Mouse (Mus musculus) intestine, postnatal 0 days (tissue): ENCODE measurements around the gene Pisd. TPM values are rescaled to one million over a fixed set of nuclear protein-coding genes. Genes with fewer than 3 reads are reported as not detected.
A peak's percentile ranks its signal among the peaks of the same experiment; 100 is the strongest.
"Not testable (repeated sequence)": the region's sequence is repeated elsewhere in the genome, so short reads cannot be mapped to it uniquely, and the experiment has no call there.

ENCODE experiments used
- ATAC-seq: fragments of 200-750 bp; cut with Nextera tagmentation; 2 replicates; pipeline ENCODE4 v1.8.0; 2017; ENCODE audit warnings: mild to moderate bottlenecking, moderate TSS enrichment, moderate library complexity
- H3K27ac ChIP-seq: fragments of 300-500 bp; sonication (generic); 2 replicates; pipeline ENCODE4 v1.5.1; 2014; ENCODE audit warnings: mild to moderate bottlenecking, low read depth, low read length, moderate library complexity
- H3K27me3 ChIP-seq: fragments of 300-500 bp; sonication (generic); replicated peaks from 2 replicates; pipeline ENCODE4 v1.6.1; 2014; ENCODE audit warnings: low read length, mixed read lengths; ENCODE audit not compliant: control insufficient read depth, insufficient read depth
- H3K36me3 ChIP-seq: fragments of 300-500 bp; sonication (generic); 2 replicates; pipeline ENCODE4 v1.6.1; 2014; ENCODE audit warnings: mild to moderate bottlenecking, moderate library complexity; ENCODE audit not compliant: control insufficient read depth, insufficient read depth
- H3K4me1 ChIP-seq: fragments of 300-500 bp; sonication (generic); replicated peaks from 2 replicates; pipeline ENCODE4 v1.6.1; 2014; ENCODE audit warnings: antibody characterized with exemption, low read length, mixed read lengths; ENCODE audit not compliant: control insufficient read depth, insufficient read depth
- H3K4me2 ChIP-seq: fragments of 300-500 bp; sonication (generic); replicated peaks from 2 replicates; pipeline ENCODE4 v1.6.1; 2014; ENCODE audit warnings: low read depth, mild to moderate bottlenecking, moderate library complexity
- H3K4me3 ChIP-seq: fragments of 300-500 bp; sonication (generic); 2 replicates; pipeline ENCODE4 v1.5.1; 2014; ENCODE audit warnings: low read depth, low read length
- H3K9ac ChIP-seq: fragments of 300-500 bp; sonication (generic); 2 replicates; pipeline ENCODE4 v1.6.1; 2014; ENCODE audit warnings: mild to moderate bottlenecking, low read depth, low read length
- H3K9me3 ChIP-seq: fragments of 300-500 bp; sonication (generic); 2 replicates; pipeline ENCODE4 v1.6.1; 2016; ENCODE audit warnings: mixed run types; ENCODE audit not compliant: control insufficient read depth
- CTCF ChIP-seq: sonication (generic); IDR thresholded peaks from 2 replicates; pipeline ENCODE4 v1.5.1; 2016; ENCODE audit warnings: low read depth, mild to moderate bottlenecking, control low read depth, antibody characterized with exemption, moderate library complexity
- WGBS: fragments of 180-500 bp; shearing (Covaris S2); extraction: QIAGEN DNeasy Blood & Tissue Kit; methylation state at CpG from one replicate; pipeline ENCODE4 v1.1.7; 2014; 5-methylcytosine and 5-hydroxymethylcytosine counted together
- polyA plus RNA-seq: library from polyadenylated mRNA; unstranded; fragments of >200 nt; fragmentation: Nextera tagmentation; extraction: Ambion mirVana; gene quantifications from 2 replicates; pipeline ENCODE4 v1.2.1, GENCODE M21; 2015

Gene Pisd
- polyA plus RNA-seq, 1 experiment from 2014 or later = 69.8 TPM

DNA sequence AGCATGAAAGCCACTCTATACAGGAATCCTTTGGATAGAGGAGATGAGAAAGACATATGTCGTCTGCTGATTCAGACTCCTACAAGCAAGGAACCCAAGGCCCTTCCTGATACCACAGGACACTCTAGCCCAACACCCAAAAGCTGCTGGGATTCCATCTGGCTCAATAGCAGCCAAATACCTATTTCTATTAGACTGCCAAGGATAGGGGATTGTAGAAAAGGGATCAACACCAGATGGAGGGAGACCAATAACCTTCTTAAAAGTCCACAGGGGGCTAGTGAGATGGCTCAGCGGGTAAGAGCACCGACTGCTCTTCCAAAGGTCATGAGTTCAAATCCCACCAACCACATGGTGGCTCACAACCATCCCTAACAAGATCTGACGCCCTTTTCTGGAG is 29.9 kb upstream of the Pisd start:
- Histone ChIP-seq H3K4me3 (no peak overlapping the region), H3K9ac (no peak overlapping the region), H3K27ac (no peak overlapping the region), H3K27me3 (no peaks in the 10 kb centered on the region), H3K36me3 (peaks cover 67% of the 10 kb centered on the region), H3K4me1 (no peaks in the 10 kb centered on the region), H3K4me2 (no peak overlapping the region), H3K9me3 (no peaks in the 10 kb centered on the region)
- WGBS = 98% methylated on average over 4 of the region's 4 CpGs
- no peak for ATAC-seq
- no peak for TF ChIP-seq CTCF

DNA sequence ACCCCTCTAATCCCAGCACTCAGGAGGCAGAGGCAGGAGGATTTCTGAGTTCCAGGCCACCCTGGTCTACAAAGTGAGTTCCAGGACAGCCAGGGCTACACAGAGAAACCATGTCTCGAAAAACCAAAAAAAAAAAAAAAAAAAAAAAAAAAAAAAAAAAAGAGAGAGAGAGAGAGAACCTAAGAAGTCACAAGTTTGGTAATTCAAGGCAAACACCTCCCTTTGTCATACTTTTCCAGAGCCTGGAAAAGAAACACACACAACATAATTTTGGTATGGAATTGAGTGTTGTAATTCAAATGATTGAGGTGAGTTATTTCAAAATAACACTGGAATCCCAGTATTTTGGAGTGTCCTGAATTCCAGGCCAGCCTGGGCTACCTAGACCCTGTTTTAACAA is 1.0 kb upstream of the Pisd start:
- ATAC-seq, H3K4me2 ChIP-seq, H3K4me3 ChIP-seq, H3K27ac ChIP-seq, H3K4me1 ChIP-seq, H3K36me3 ChIP-seq, H3K27me3 ChIP-seq, H3K9me3 ChIP-seq, H3K9ac ChIP-seq: not testable (repeated sequence)
- WGBS = 83% methylated on average over 1 of the region's 1 CpGs

GRCm38 (mm10) chr5:32784726-32785125 is 720 bp downstream of the Pisd start:
- H3K27ac ChIP-seq = peak overlapping the region; percentile 41; the same call in 1 of the 2 replicates
- WGBS = 17% methylated on average over 5 of the region's 5 CpGs

GRCm38 (mm10) chr5:32781596-32781995 is 3.9 kb downstream of the Pisd start:
- 89% methylated on average over 5 of the region's 5 CpGs for WGBS
- Histone ChIP-seq H3K4me1 (peaks cover 4% of the 10 kb centered on the region; the same call in 1 of the 2 replicates), H3K9ac (no peak overlapping the region), H3K4me3 (no peak overlapping the region), H3K27me3 (no peaks in the 10 kb centered on the region), H3K27ac (no peak overlapping the region), H3K36me3 (no peaks in the 10 kb centered on the region), H3K9me3 (no peaks in the 10 kb centered on the region), H3K4me2 (no peak overlapping the region)
- ATAC-seq = no peak
- TF ChIP-seq CTCF = no peak

More at GRCm38 (mm10) chr5:32784726-32785125, 720 bp downstream of the Pisd start:
- peak overlapping the region; percentile 94 for H3K4me3 ChIP-seq
- H3K4me1 ChIP-seq = peaks cover 4% of the 10 kb centered on the region; the same call in 1 of the 2 replicates
- ATAC-seq = no peak
- peak overlapping the region; percentile 87 for H3K4me2 ChIP-seq
- H3K9me3 ChIP-seq = no peaks in the 10 kb centered on the region
- H3K27me3 ChIP-seq = no peaks in the 10 kb centered on the region
- no peaks in the 10 kb centered on the region for H3K36me3 ChIP-seq
- TF ChIP-seq CTCF = no peak
- peak overlapping the region; percentile 49 for H3K9ac ChIP-seq

GRCm38 (mm10) chr5:32778168-32778567 is 7.3 kb downstream of the Pisd start:
- Histone ChIP-seq H3K36me3 (peaks cover 10% of the 10 kb centered on the region), H3K4me3 (no peak overlapping the region), H3K9ac (no peak overlapping the region), H3K27me3 (no peaks in the 10 kb centered on the region), H3K9me3 (no peaks in the 10 kb centered on the region), H3K4me1 (no peaks in the 10 kb centered on the region; the same call in 1 of the 2 replicates), H3K4me2 (no peak overlapping the region), H3K27ac (no peak overlapping the region; the same call in 1 of the 2 replicates)
- ATAC-seq = no peak
- 75% methylated on average over 3 of the region's 3 CpGs for WGBS
- TF ChIP-seq CTCF = no peak

DNA sequence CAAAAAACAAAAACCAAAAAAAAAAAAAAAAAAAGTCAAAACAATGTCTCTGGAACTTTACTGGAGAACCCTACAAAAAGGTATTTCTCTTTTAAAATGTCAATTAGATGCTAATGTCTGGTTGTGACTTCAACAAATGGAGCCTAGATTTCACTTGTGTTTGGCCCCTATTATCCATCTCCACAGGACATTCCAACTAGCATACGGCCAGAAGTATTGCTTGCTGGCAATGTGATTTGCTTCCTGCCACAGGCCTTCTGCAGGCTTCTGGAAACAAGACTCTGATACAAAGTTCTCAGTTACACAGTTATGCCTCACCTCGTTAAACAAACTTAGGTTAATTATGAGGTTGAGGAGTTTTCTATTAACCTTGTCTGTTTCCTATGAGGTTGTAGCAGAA is 13.1 kb downstream of the Pisd start:
- no peak overlapping the region for H3K4me2 ChIP-seq
- no peak overlapping the region for H3K4me3 ChIP-seq
- ATAC-seq = no peak
- no peak for TF ChIP-seq CTCF
- no peak overlapping the region for H3K27ac ChIP-seq
- no peaks in the 10 kb centered on the region; the same call in 1 of the 2 replicates for H3K4me1 ChIP-seq
- H3K27me3 ChIP-seq = no peaks in the 10 kb centered on the region
- no peaks in the 10 kb centered on the region for H3K9me3 ChIP-seq
- 77% methylated on average over 2 of the region's 2 CpGs for WGBS
- peaks cover 16% of the 10 kb centered on the region for H3K36me3 ChIP-seq
- no peak overlapping the region for H3K9ac ChIP-seq
